Mouse (Mus musculus) small intestine, adult 2 months (tissue): ENCODE measurements around the gene Mettl7a3. TPM values are rescaled to one million over a fixed set of nuclear protein-coding genes. Genes with fewer than 3 reads are reported as not detected.
A peak's percentile ranks its signal among the peaks of the same experiment; 100 is the strongest.
"Not testable (repeated sequence)": the region's sequence is repeated elsewhere in the genome, so short reads cannot be mapped to it uniquely, and the experiment has no call there.

Experiments used
- H3K27ac ChIP-seq: fragments of 200-500 bp; 2 replicates; pipeline ENCODE4 v1.5.1; 2012; ENCODE audit warnings: low read depth, low read length, control low read depth, inconsistent platforms; ENCODE audit not compliant: insufficient read depth
- H3K27me3 ChIP-seq: fragments of 200-500 bp; 2 replicates; pipeline ENCODE4 v1.6.1; 2012; ENCODE audit warnings: mild to moderate bottlenecking, moderate library complexity, low read length, inconsistent platforms; ENCODE audit not compliant: control insufficient read depth, insufficient read depth
- H3K36me3 ChIP-seq: fragments of 200-500 bp; 2 replicates; pipeline ENCODE4 v1.6.1; 2012; ENCODE audit warnings: mild to moderate bottlenecking, low read length, control low read depth, inconsistent platforms; ENCODE audit not compliant: control insufficient read depth, insufficient read depth
- H3K4me1 ChIP-seq: fragments of 200-500 bp; 2 replicates; pipeline ENCODE4 v1.6.1; 2012; ENCODE audit warnings: low read length, inconsistent platforms, mixed read lengths; ENCODE audit not compliant: control insufficient read depth, insufficient read depth, insufficient read length
- H3K4me3 ChIP-seq: fragments of 200-500 bp; 2 replicates; pipeline ENCODE4 v1.5.1; 2012; ENCODE audit warnings: low read depth, mild to moderate bottlenecking, control low read depth, inconsistent platforms, low read length, moderate library complexity
- CTCF ChIP-seq: fragments of 200-500 bp; IDR thresholded peaks from 2 replicates; pipeline ENCODE4 v1.5.1; 2012; ENCODE audit warnings: low read depth, mild to moderate bottlenecking, control low read depth, inconsistent platforms, low read length, moderate library complexity, mixed read lengths; ENCODE audit not compliant: insufficient replicate concordance, insufficient read length; ENCODE audit errors: extremely low read depth
- POLR2A ChIP-seq: fragments of 200-500 bp; IDR thresholded peaks from 2 replicates; pipeline ENCODE4 v1.6.1; 2012; ENCODE audit warnings: low read depth, mild to moderate bottlenecking, control low read depth, inconsistent platforms, low read length, moderate library complexity
- WGBS: fragments of 180-500 bp; shearing (Covaris S2); methylation state at CpG from one replicate; pipeline ENCODE4 v1.1.7; 2018; 5-methylcytosine and 5-hydroxymethylcytosine counted together
- polyA plus RNA-seq: library from polyadenylated mRNA; depleted of rRNA; stranded (reverse); fragments of >200 nt; gene quantifications from 2 replicates; pipeline ENCODE4 v1.2.3, GENCODE M21; 2012

Gene Mettl7a3
- polyA plus RNA-seq, 1 experiment = not detected

DNA sequence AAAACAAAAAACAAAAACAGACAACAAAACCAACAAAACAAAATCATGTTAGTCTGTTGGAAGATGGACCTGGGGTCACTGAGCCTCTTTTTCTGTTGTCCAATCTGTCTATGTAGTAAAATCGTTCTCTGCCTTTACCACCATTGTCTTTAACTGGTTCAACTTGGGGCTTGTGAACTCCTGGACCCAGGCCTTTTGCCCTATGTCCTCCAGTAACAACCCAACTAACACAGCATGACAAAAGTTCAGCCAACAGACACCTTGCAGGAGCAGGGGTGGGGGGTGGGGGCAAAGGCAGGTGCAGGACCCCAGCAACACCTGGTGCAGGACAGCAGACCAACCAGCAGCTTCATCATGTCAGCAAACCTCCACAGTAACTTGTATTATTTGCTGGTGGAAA lies 14.8 kb upstream of the Mettl7a3 start:
- Histone ChIP-seq H3K4me1 (no peaks in the 10 kb centered on the region), H3K36me3 (no peaks in the 10 kb centered on the region), H3K4me3 (no peak overlapping the region), H3K27ac (no peak overlapping the region; the same call in 1 of the 2 replicates), H3K27me3 (no peaks in the 10 kb centered on the region)
- TF ChIP-seq POLR2A (no peak), CTCF (no peak)
- WGBS = 80% methylated on average over 1 of the region's 1 CpGs

DNA sequence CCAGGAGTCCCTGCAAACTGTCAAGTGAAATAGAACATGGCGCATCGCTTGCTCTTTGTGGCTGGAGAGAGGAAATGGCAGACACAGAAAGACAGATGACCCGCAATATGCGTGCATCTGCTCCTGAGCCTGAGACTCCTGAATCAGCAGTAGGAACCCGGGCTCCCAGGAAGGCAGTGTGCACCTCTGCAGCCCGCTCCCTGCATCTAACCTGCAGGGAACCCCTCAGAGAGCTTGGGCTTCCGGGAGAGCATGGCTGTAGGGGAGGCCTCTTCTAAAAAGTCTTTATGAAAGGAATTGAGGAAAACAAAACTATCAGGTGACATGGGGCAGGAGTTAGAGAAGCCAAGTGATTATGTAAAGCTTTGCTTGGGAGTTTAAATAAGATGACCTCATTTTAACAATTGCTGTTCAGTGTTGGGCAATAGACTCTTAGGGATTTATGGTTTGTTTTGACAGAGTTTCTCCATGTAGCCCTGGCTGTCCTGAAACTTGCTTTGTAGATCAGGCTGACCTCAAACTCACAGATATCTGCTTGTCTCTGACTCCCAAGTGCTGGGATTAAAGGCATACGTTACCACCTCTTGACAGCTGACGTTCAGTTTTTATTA lies 14.3 kb upstream of the Mettl7a3 start:
- Histone ChIP-seq H3K4me1 (no peaks in the 10 kb centered on the region), H3K27ac (peak overlapping the region; percentile 36; the same call in 1 of the 2 replicates), H3K4me3 (no peak overlapping the region), H3K36me3 (no peaks in the 10 kb centered on the region), H3K27me3 (no peaks in the 10 kb centered on the region)
- no peak for TF ChIP-seq CTCF
- no peak for TF ChIP-seq POLR2A
- 67% methylated on average over 9 of the region's 9 CpGs for WGBS

DNA sequence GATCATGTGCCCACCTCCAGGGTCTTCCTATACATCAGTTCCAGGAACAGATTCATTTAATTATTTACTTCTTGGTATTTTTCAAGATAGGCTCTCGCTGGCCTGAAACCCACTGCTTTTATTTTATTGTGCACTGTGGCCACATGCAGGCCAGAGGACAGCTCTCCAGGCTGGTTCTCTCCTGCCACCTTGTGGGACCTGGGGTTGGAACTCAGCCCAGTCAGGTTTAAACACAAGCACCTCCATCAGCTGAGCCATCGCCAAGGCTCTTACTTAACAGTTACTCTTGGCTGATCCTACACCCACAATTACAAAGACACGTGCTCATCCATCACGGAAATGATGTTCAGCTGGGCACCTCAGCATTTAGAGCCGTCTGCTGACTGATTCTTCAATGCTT lies 13.6 kb upstream of the Mettl7a3 start:
- Histone ChIP-seq H3K27me3 (no peaks in the 10 kb centered on the region), H3K27ac (no peak overlapping the region), H3K36me3 (no peaks in the 10 kb centered on the region), H3K4me3 (no peak overlapping the region), H3K4me1 (no peaks in the 10 kb centered on the region)
- 43% methylated on average over 5 of the region's 5 CpGs for WGBS
- TF ChIP-seq POLR2A (no peak), CTCF (peak; percentile 29; the same call in 1 of the 2 replicates)

DNA sequence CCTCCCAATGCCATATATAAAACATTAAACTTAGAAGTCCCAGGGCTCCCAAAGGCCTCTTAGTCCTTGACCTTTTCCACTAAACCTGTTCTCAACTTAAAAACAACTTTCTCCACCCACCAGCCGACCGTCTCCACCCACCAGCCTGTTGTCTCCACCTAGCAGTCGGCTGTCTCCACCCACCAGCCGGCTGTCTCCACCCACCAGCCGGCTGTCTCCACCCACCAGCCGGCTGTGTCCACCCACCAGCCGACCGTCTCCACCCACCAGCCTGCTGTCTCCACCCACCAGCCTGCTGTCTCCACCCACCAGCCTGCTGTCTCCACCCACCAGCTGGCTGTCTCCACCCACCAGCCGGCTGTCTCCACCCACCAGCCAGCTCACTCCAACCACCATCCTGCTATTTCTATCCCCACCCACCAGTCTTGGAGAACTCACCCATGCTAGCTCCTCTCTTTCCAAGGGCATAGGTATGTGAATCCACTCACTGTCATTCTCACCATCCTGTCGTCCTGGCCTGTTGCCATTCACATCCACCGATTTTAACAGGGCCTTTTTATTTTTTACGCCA lies 10.6 kb upstream of the Mettl7a3 start:
- WGBS = 67% methylated on average over 12 of the region's 12 CpGs
- TF ChIP-seq CTCF = no peak
- TF ChIP-seq POLR2A = no peak
- no peak overlapping the region for H3K27ac ChIP-seq
- no peaks in the 10 kb centered on the region for H3K4me1 ChIP-seq
- no peak overlapping the region for H3K4me3 ChIP-seq
- H3K36me3 ChIP-seq = no peaks in the 10 kb centered on the region
- no peaks in the 10 kb centered on the region for H3K27me3 ChIP-seq

DNA sequence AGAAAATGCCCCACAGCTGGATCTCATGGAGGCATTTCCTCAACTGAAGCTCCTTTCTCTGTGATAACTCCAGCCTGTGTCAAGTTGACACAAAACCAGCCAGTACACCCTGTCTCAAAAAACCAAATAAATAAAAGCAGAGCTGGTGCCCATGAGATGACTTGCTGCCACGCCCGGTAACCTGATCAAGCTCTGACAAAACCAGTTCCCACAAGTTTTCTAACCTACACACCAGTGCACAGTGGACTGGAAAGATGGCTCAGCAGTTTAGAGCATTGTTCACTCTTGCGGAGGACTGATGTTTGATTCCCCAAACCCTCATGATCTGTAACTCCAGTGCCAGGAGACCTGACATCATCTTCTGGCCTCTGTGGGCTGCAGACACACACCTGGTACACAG lies 9.5 kb upstream of the Mettl7a3 start:
- Histone ChIP-seq H3K4me1 (no peaks in the 10 kb centered on the region), H3K36me3 (no peaks in the 10 kb centered on the region), H3K27me3 (no peaks in the 10 kb centered on the region), H3K4me3 (no peak overlapping the region), H3K27ac (no peak overlapping the region)
- WGBS = 82% methylated on average over 3 of the region's 3 CpGs
- TF ChIP-seq CTCF (no peak), POLR2A (no peak)

DNA sequence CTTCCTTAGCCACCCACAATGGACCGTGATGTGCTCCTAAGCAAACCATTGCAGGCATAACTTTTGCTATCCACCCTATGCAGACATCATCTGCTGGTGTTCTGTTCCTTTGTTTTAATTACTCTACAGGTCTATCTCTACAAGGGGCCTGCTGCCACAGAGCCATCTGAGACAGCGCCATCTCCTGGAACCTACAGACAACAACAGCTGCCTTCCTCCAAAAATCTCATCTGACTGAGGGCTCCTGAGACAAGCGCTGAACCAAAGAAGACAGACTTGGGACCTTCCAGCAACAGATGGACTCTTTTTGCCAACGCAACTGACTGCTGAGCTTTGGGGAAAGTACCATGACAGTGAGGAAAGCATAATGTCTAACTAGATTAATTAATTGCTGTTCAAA lies 6.6 kb upstream of the Mettl7a3 start:
- not testable (repeated sequence) for H3K4me1 ChIP-seq, H3K4me3 ChIP-seq, H3K36me3 ChIP-seq, H3K27ac ChIP-seq, H3K27me3 ChIP-seq
- 79% methylated on average over 4 of the region's 4 CpGs for WGBS

DNA sequence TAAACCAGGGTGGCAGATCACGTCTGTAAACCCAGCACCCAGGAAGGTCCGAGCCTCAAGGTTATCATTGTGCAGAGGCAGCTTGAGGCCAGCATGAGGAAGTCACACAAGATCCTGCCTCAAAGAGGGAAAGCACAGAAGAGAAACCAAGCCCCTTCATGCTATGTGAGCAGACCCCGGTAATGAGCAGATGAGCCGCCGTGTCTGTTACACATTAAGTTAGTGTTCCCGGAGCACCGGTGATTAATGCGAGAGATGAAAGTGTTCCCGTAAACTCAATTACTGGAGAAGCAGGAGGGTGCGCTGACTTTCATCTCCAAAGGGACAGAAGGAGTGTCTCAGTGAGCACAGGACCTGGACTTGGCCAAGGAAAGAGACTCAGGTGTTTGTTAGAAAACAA lies 5.4 kb upstream of the Mettl7a3 start:
- not testable (repeated sequence) for H3K4me3 ChIP-seq, H3K27me3 ChIP-seq, H3K27ac ChIP-seq, H3K4me1 ChIP-seq, H3K36me3 ChIP-seq
- WGBS = 78% methylated on average over 10 of the region's 10 CpGs

DNA sequence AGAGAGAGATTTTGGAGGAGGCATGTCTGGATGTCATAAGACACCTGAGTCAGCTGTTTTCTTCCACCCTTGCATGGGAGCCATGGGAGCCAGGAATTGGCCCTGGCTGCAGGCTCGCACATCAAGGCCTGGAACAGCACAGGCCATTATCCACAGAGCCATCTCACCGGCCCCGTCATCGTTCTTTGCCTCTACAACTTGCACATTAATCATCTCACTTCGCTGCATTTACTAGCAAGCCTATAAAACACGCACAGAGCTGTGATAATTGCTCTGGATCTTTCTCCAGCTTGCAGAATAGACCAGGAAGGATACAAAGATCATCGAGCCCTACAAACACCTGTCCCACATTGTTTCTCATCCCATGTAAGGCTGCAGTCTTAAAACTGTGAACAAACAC lies 4.0 kb upstream of the Mettl7a3 start:
- Histone ChIP-seq H3K27ac (no peak overlapping the region), H3K4me1 (no peaks in the 10 kb centered on the region), H3K4me3 (no peak overlapping the region), H3K36me3 (no peaks in the 10 kb centered on the region), H3K27me3 (no peaks in the 10 kb centered on the region)
- TF ChIP-seq CTCF = no peak
- WGBS = 63% methylated on average over 7 of the region's 7 CpGs

DNA sequence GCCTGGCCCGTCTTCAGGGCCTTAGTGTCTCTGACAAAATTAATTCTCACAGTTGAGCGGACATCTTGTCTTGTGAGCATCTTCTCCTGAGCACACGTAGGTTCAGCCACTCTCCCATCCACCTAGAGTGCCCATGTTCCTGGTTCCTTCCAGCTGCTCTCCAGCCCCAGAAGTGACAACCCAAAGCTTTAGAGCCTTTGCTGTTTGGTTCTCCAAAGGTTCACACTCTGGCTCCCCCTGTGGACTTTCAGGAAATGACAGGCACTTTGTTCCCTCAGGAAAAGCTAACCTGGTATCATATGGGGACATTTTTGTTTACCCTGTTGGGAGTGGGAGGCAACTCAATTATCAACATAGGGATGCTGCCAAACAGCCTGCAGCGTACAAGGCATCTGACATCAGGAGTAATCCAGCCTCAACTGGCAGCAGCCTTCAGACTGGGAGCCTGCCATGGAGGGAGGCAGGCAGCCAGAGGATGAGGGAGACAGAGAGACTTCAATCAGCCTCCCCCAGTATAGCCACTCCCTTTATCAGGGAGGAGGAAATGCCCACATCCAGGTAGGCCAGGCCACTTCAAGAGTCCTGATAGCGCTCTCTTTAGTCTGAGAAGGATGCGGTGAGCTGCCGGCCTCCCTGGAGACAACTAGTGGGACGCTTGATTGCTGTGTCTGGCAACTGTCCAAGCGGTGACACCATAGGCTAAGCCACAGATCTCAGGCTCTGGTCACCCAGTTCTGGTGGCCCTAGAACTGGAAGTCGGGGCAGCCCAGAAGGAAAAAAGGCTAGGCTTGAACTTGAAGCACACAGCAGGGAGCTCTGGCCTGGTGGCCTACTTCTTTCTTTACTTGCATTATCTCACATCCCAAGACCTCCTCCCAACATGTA lies 2.4 kb upstream of the Mettl7a3 start:
- H3K27ac ChIP-seq, H3K4me3 ChIP-seq, H3K27me3 ChIP-seq, H3K4me1 ChIP-seq, H3K36me3 ChIP-seq: not testable (repeated sequence)
- WGBS = 50% methylated on average over 3 of the region's 10 CpGs

DNA sequence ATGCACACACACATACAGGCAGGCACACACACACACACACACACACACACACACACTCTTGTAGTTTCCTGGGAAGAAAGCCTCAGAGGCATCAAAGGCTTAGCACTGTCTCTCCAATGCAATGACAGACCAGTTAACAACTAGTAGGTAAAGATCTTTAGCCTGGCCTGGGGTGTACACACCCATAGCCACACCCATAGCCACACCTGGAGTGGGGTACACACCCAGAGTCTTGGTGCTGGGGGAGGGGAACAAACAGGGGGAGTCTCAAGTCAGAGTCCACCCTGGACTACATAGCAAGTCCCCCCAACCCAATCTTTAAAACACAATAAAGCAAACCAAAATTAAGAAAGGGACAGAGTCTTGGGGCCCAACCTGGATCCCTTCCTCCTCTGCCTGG lies 2.6 kb downstream of the Mettl7a3 start:
- H3K4me1 ChIP-seq, H3K27ac ChIP-seq, H3K36me3 ChIP-seq, H3K27me3 ChIP-seq, H3K4me3 ChIP-seq: not testable (repeated sequence)
